Mouse (Mus musculus) splenic B cell, adult 2 months (primary cell): ENCODE results near the gene Thsd4.

Experiments used
- DNase-seq: peaks from one replicate; pipeline ENCODE4 v3.0.0-alpha.2; 2011; ENCODE audit warnings: low read depth, low spot score
- H3K27me3 ChIP-seq: 2 replicates; pipeline ENCODE4 v1.6.1; 2012; ENCODE audit warnings: mild to moderate bottlenecking, low read length, moderate library complexity, mixed read lengths; ENCODE audit not compliant: control insufficient read depth, poor library complexity, insufficient read depth, severe bottlenecking
- H3K36me3 ChIP-seq: 2 replicates; pipeline ENCODE4 v1.6.1; 2012; ENCODE audit warnings: mild to moderate bottlenecking, low read length, moderate library complexity, mixed read lengths; ENCODE audit not compliant: control insufficient read depth, poor library complexity, insufficient read depth, severe bottlenecking

Gene Thsd4

GRCm38 (mm10) chr9:60492275-60492974, 29.4 kb downstream of the Thsd4 start:
- DNase-seq: no peak
- Histone ChIP-seq H3K27me3 (no peaks in the 10 kb centered on the region), H3K36me3 (no peaks in the 10 kb centered on the region)

DNA sequence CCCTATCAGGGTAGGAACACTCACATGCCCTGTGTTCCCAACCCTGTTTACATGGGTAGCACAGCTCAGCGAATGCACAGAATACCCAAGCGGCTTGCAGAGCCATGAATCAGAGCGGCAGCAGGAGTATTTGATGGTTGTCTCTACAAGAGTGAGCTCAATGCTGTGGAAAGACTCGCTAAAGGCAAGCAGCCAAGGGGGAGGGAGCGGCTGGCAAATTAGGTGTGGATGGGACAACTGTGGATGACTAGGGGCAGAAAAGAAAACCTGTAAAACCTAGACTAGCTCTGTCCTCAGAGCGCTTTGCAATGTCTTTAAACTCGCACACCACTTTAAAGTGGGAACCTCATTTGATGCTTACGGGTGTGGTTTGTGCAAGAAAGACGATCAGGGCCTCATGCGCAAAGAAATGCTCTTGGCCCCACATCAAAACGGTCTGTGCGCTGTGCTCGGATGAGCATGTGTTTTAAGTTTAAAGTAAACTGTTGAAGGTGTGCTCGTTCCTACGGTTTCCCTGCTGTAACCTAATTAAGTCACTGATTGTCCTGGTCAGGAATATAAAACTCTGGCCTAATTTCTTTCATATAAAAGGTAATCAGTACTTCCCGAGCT, 30.3 kb downstream of the Thsd4 start:
- Histone ChIP-seq H3K36me3 (no peaks in the 10 kb centered on the region), H3K27me3 (no peaks in the 10 kb centered on the region)
- DNase-seq: no peak

- no peaks in the 10 kb centered on the region for H3K36me3 ChIP-seq
- DNase-seq: no peak
These were observed 30.8 kb downstream of the Thsd4 start for GRCm38 (mm10) chr9:60491079-60491478.

DNA sequence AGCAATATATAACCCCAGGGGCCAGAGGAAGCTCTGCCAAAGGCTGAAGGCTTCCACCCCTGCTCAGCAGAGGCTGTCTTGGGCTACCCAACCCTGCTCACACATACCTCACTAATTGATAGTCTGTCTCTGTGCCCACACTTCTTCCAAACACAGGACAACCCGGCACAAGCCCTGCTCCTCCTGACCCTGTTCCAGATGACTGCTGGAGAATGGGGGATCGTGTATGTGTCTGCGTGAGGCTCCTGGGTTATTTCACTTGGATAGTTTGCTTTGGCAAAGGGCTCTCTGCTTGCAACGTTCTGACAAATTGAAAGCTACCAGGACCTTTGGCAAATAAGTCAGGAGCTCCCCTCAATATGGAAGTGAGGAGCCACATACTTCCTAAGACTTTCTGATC, 33.0 kb downstream of the Thsd4 start:
- H3K36me3 ChIP-seq: no peaks in the 10 kb centered on the region
- H3K27me3 ChIP-seq: no peaks in the 10 kb centered on the region
- no peak for DNase-seq

More at GRCm38 (mm10) chr9:60491079-60491478, 30.8 kb downstream of the Thsd4 start:
- H3K27me3 ChIP-seq: no peaks in the 10 kb centered on the region

DNA sequence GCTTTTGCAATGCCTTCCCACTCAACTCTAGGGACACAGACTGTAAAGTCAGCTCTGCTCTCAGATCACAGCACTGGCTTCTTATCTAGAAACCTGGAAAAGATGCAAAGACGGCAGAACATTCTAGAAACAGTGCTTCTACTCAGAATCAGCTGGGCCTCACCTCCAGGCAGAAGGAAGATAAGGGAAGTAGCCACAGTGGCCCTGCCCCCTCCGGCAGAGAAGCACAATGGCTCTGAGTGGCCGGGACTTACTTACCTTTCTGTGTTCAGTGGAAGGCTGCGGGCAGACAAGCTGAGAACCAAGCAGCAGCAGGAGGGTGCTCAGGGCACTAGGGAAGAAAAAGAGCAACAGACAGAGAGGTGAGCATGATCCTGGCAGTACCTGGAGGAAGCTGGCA, 39.7 kb downstream of the Thsd4 start:
- no peak for DNase-seq
- Histone ChIP-seq H3K27me3 (no peaks in the 10 kb centered on the region), H3K36me3 (no peaks in the 10 kb centered on the region)

DNA sequence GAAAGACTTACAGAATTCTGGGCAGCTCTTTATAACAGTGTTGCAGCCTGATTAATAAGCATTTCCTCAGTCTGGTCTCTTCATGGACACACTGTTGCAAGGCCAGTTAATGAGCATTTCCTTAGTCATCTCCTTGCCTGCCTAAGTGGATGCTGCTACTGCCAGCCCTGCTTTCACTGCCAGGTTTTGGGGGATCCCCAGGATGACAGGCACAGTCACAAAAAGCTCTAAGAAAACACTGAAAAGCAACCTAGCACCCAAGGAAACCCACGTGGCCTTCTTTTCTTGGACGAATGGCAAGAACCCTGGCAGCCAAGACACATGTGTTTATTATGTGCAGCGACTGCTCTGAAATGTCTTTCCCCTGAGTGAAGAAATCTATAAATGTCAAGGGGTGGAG, 41.8 kb downstream of the Thsd4 start:
- Histone ChIP-seq H3K27me3 (no peaks in the 10 kb centered on the region), H3K36me3 (no peaks in the 10 kb centered on the region)
- no peak for DNase-seq

DNA sequence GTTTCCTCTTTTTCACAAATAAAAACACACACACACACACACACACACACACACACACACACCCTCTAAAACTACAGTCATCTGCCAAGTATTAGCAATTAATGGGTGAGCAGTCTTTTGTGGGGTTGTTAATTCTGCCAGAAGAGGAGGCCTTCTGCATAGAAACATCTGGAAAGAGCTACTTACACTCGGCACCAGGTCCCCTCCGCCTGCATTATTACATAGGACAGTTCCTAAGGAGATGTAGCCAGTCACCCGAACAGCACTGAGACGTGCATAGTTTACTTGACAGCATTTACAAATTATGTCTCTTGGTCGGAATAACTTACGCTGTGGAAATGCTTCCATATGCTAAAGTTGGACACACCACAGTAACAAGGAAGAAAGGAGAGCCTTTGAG, 43.0 kb downstream of the Thsd4 start:
- Histone ChIP-seq H3K27me3 (no peaks in the 10 kb centered on the region), H3K36me3 (no peaks in the 10 kb centered on the region)
- DNase-seq: no peak

DNA sequence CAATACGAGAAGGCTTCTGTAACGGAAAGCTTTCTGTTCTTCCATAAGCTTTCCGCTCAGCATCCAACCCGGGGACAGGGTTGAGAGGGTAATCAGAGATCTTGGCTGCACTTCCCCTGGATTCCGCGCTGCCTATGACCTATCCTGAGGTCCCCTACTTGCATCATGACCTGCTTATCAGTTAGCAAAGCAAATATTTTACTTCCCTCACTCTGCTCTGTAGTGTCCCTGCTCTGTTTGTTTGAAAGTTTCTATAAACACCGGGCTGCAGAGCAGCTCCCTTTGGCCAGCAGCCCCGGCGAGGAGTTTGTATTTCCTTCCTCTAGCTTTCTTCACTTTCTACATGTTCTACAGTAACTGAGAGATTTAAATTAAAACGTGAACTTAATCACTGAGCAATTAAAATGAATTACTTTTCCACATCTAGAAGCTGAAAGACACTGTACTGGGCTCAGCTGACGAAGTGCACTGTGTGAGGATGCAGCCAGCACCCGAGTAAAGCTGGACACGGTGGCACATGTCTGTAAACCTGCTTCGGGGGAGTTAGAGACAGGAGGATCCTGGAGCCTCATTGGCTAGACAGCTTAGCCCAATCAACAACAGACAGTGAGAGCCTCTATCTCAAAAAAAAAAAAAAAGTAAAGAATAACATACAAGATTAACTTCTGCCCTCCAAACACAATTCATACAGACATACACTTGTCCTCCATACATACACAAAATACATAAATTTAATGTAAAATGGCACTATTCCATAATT, 43.7 kb downstream of the Thsd4 start:
- DNase-seq: no peak
- no peaks in the 10 kb centered on the region for H3K36me3 ChIP-seq
- H3K27me3 ChIP-seq: no peaks in the 10 kb centered on the region

DNA sequence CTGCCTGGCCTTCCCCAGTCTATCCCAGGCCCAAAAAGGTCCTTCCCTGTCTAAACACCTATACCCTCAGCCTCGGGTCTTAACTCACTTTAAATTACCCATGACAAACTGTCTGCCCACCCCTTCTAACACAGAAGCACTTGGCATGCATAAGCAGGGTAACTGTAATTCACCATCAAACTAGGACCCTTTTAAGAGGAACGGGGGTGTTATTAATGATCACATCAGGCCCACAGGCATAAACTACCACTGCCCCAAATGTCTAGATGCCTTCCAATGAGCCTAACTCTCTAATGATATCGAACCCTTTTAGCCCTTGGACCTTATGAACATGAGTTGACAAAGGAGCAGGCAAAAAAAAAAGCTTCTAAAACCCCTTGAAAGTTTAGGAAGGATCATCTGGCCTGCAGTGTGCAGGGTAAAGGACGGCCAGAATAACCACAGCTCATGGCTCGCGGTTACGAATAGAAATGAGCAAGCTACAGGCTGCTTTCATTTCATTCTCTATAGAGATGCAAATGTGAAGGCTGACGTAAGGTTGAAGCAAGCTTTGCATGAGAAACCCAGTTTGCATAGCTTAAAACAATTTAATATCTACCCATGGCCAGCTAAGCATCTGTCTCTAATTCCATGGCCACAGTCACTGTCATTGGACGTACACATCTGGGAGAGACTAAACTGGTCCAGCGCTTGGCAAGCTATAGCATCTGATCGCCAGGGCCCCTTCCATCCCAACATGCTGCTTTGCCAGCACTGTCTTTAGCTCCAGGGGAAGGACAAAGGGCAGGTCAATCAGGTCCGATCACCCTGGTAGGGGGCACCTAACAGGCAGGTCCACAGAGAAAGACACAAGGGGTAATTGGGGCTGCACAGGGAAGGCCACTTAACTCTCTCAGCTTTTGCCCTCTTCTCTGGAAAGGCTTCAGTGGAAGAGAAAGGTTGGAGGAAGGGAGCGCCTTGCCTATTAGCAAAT, 61.5 kb downstream of the Thsd4 start:
- Histone ChIP-seq H3K27me3 (no peaks in the 10 kb centered on the region), H3K36me3 (no peaks in the 10 kb centered on the region)
- DNase-seq: no peak

DNA sequence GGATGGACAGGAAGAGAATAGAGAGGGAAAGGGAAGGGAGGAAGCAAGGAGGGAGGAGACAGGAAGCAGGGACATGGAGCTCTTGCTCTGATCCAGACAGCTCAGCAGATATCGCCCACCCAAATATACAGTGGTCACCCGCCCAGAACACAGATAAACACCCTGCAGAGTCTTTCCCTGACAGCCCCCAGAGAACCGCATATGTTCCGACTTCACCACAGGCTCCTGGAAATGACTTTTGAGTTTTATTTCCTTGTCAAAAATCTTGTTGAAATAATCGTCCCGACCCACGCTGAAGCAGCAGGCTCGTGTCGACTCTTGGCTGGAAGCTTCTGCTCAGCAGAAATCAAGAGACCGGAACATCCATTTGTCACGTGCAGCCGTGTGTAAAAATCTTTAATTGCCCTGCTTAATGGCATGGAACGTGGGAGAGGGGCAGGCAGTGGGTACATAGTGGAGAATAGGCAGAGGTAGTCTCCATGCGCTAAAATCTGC, 63.3 kb downstream of the Thsd4 start:
- Histone ChIP-seq H3K27me3 (no peaks in the 10 kb centered on the region), H3K36me3 (no peaks in the 10 kb centered on the region)
- DNase-seq: no peak

DNA sequence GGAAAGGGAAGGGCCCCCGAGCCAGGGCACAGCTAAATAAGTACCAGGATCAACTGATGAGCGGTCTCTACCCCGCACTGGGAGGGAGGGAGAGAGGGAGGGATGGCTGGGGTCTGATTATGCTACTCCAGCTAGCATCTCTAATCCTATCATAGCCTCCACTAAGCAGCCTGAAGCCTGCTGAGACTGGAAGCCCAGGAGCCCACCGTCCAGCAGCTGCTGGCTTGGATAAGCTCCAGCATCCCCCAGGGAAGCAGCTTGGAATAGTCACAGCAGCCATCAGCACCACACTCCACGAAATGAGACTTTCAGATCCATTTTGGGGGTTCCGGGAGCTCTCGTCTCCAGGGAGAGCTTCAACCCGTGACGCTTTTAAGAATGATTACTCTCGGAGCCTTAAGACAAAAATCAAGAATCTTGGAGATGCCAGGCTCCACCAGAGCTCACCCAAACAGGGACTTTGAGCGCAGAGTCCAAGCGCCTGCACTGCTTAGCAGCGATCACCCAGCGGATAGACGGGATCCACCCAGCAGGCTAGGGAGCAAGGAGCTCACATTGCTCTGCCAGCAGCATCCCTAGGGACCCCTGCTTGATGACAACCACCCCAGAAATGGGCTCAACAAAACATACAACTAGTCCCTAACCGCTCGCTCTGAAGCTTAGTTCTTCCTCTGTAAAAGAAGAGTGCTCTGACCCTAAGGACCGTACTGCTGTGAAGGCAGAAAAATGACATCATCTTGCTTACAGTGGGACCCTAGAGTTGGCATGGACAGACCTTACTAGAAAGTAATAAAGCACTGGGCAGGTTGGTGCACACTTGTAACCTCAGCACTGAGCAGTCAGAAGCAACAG, 64.3 kb downstream of the Thsd4 start:
- no peak for DNase-seq
- no peaks in the 10 kb centered on the region for H3K36me3 ChIP-seq
- H3K27me3 ChIP-seq: no peaks in the 10 kb centered on the region

DNA sequence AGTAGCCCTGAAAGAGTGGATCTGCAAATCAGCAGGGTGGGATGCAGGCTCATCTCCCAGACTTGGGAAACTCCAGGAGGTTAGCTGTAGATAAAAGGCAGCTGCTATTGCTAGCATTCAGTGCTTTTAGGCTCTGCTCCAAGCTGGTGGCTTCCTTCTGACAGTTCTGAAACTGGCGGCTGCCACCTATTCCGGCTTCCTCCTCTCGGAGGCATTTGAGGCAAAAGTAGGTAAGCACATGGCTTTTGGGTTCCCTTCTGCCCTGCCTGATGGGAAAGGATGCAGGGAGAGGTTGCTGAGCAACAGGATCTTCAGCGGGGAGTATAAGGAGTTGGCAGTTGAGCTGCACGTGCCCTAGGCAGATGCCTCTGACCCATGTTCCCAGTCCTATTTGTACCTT, 65.2 kb downstream of the Thsd4 start:
- H3K36me3 ChIP-seq: no peaks in the 10 kb centered on the region
- DNase-seq: no peak
- no peaks in the 10 kb centered on the region for H3K27me3 ChIP-seq

DNA sequence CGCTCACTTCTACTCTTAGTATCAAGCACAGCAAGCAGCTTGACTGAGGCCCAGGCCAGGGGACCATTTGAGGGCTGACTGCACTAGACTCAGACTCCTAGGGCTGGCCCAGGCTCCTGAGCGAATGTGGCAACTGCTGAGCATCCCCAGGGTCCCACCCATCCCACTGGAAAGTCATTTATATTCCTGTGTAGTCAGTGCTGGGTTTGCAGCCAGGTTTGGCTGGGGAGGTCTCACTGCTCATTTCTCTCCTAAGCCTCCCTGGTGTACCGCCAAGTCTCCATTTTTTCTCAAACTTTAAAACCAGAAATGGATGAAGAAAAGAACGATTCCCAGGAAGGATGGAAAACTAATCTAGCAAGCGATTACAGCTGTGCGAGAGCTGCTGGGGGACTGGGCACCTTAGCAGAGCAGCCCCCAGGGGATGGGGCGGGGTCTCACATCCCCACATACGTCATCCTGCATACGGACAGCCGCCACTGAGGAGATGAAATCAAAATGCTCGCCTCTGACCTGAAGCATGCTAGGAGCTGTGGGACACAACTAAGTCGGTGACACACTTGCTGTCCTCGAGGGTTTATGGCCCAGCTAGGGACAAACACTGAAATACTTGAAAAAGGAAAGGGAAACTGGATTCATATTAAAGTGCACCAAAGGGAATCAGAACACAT, 67.3 kb downstream of the Thsd4 start:
- H3K27me3 ChIP-seq: no peaks in the 10 kb centered on the region
- no peaks in the 10 kb centered on the region for H3K36me3 ChIP-seq
- no peak for DNase-seq
